Mouse (Mus musculus) frontal cortex, postnatal 36 days (tissue): ENCODE results near the gene Glud1.

Experiments used
- DNase-seq, 2 experiments: peaks; one replicate each; pipeline ENCODE4 v3.0.0; 2022; ENCODE audit warnings: low spot score in 2 of 2

The Glud1 gene

DNA sequence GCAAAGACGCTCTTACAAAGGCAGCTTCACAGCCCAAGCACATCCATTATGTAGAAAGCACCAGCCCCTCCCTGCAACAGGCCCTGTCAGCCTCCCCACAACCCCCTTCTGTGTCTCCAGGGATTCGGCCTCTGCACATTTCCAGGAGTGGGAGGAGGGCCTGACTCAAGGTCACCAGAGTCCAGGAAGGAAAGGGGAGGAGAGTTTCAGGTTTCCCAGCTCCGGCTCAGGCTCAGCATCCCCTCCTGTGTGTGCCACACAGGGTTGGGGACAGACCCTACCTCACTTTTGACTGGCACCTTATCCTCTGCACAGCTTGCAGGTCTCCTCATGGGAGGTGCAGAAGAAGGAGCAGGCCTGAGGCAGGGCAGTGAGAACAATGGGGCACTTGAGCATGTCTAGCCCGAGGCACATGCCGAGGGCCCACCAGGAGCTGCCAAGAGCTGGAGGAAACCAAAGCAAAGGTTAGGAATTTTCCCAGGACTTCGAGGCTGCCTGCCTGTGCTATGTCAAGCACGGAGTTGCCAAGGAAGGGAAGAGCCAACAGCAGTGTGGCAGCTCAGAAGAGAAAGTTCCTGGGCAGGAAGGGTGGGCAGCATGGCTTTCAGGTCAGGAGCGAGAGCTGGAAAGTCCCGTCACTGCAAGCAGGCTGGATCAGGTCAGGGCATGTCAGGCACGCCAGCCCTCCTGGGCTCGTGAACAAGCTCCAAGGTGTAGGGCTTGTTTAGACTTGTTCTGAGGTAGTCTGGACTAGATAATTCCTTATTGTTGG is 68.2 kb downstream of the Glud1 start:
- no peak for DNase-seq

DNA sequence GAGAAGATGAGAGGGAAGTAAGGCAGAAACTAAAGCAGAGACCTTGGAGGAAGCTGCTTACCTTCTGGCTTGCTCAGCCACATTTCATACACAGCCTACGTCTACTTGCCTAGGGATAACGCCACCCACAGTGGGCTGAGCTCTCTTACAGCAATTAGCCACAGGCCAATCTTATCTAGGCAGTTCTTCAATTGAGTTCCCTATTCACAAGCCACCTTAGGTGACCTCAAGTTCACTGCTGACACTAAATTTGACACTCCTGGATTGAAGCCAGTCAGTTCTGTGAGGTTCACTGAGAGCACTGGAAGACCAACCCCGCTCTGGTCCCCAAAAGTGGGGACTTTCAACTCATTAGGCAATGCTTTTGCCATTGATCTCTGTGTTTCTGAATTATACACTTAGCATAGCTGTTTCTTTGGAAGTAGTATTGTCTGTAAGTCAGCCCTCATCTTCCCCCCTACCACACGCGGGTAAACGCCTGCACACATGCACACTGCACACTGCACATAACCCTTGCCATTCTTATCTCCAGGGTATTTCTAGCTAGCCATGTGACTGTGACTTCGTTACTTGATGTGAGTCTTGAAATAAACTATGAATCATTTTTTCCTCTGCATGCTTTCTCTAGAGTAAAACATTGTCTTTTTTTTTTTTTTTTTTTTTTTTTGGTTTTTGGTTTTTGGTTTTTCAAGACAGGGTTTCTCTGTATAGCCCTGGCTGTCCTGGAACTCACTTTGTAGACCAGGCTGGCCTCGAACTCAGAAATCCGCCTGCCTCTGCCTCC is 72.6 kb downstream of the Glud1 start:
- no peak for DNase-seq

DNA sequence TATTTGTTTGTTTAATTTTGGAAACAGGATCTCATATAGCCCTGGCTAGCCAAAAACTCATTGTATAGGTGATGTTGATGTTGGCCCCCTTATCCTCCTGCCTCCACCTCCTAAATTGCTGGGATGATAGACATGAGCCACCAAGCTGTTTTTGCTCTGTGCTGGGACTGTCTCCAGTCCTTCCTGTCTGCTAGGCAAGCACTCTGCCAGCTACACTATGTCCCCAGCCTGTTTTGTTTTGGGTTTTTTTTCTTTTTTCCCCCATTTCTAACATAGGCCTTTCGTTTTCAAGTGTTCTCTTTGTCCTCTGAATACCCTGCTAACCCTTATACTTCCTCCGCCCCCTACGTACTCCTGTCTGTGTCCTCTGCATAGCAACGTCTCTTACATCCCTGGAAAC is 82.8 kb downstream of the Glud1 start:
- no peak for DNase-seq
